Mouse (Mus musculus) lung, adult 2 months (tissue): ENCODE measurements around the gene Blmh.

Experiments
- CTCF ChIP-seq: fragments of 200-500 bp; IDR thresholded peaks from 2 replicates; pipeline ENCODE4 v1.5.1; 2011; ENCODE audit warnings: mild to moderate bottlenecking, low read length, control low read depth; ENCODE audit not compliant: insufficient read depth
- POLR2A ChIP-seq: fragments of 200-500 bp; IDR thresholded peaks from 2 replicates; pipeline ENCODE4 v1.6.1; 2011; ENCODE audit warnings: low read depth, mild to moderate bottlenecking, control low read depth, low read length, borderline replicate concordance; ENCODE audit errors: extremely low read depth

GRCm38 (mm10) chr11:76897871-76898270 lies 26.7 kb upstream of the Blmh start:
- TF ChIP-seq CTCF = no peak
- no peak for TF ChIP-seq POLR2A
